Mouse (Mus musculus): ENCODE data around the gene Il21r. TPM values are rescaled to one million over a fixed set of nuclear protein-coding genes. Genes with fewer than 3 reads are reported as not detected.

Gene Il21r
- polyA plus RNA-seq, 1 experiment from 2014 or later = 0.15 TPM

DNA sequence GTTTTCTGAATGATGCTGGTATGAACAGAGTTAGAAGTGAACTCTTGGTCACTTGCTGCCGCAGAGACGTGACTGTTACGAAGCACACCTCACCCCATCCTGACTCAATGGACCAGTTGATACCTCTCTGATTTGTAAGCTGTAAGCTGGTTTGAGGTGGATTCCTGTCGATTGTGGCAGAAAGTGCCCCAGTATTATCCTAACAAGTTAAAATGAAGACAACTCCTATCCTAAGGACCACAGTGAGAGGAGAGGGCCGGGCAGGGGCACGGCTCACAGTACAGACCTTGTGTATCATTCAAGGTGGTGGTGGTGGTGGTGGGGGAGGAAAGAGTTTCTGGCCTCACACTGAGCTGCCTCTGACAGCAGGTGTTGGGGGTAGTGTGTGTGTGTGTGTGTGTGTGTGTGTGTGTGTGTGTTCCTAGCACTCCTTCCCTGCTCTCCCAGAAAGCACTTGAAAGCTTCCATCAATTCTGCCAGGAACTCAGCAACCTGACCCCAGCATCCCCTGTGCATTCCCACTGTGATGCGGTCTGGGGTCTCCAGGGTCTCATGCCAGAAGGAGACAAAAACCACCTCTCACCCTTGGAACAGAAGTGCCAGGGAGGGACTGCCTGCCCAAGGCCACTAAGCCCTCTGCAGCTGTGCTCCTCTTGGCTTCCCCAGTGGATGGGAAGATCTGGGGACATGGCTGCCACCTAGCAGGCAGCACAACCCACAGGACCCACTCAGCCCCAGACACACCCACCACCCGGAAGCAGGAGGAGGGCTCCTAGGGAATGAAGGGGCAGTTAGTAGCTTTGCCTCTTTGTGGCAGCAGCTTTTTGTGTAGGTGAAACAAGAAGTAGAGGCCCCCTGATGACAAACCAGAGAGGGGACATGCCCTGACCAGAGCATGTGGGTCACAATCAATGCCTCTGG is 34.3 kb downstream of the Il21r start:
- no peak overlapping the region for H3K4me3 ChIP-seq
- H3K27me3 ChIP-seq = no peaks in the 10 kb centered on the region
- no peak for ATAC-seq (replicated peaks)
- 84% methylated on average over 8 of the region's 8 CpGs for WGBS
- no peak overlapping the region for H3K9ac ChIP-seq (replicated peaks)
- H3K36me3 ChIP-seq = peaks cover 26% of the 10 kb centered on the region
- H3K27ac ChIP-seq (replicated peaks) = no peak overlapping the region
- peaks cover 3% of the 10 kb centered on the region for H3K4me1 ChIP-seq
- H3K4me2 ChIP-seq (replicated peaks) = no peak overlapping the region
- no peaks in the 10 kb centered on the region for H3K9me3 ChIP-seq

DNA sequence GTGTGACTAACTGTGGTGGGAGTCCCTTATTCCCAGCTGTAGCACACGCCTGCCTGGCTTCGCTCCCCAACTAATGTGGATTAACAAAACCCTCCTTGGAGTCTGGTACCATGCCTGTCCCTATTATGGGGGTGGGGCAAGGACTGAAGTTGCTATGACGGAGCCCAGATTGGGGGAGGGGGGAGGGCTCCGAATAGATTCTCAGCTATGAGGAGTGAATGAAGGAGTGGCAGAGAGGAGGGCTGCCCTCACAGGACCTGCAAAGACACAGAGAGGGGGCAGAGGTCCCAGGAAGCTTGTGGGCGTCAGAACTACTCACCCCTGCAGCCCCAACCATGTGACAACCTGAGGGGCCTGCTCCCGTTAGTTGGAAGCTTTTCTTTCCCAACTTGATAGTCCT is 35.1 kb downstream of the Il21r start:
- peak; percentile 20; the same call in 1 of the 2 replicates for ATAC-seq (replicated peaks)
- H3K4me3 ChIP-seq = no peak overlapping the region
- H3K27me3 ChIP-seq = no peaks in the 10 kb centered on the region
- no peak overlapping the region for H3K4me2 ChIP-seq (replicated peaks)
- H3K9ac ChIP-seq (replicated peaks) = no peak overlapping the region
- peaks cover 35% of the 10 kb centered on the region for H3K36me3 ChIP-seq
- 74% methylated on average over 6 of the region's 6 CpGs for WGBS
- peak overlapping the region; percentile 15; the same call in 1 of the 2 replicates for H3K27ac ChIP-seq (replicated peaks)
- no peaks in the 10 kb centered on the region for H3K9me3 ChIP-seq
- H3K4me1 ChIP-seq = peaks cover 3% of the 10 kb centered on the region

DNA sequence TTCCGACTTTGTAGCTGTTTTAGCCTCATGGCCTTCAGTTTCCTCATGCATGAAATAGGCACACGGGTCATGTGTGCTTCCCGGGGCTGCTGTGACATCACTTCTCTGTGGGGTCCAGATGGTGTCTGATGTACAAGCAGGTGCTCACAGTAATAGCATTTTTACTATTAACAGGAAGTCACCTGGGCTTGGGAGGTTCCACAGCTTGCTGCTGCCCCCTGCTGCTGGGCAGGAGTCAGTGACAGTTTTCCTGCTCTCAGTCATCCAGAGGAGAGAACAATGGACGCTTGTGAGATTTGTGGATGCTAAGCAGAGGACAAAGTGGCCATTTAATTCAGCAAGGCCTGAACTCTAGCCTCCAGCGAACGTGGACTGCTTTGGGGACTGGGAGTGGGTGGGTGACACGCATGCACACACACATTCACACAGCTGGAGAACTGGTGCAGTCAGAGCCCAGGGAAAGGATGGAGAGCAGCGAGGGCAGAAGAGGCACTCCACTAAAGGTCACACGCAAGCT is 35.7 kb downstream of the Il21r start:
- no peaks in the 10 kb centered on the region for H3K27me3 ChIP-seq
- H3K4me2 ChIP-seq (replicated peaks) = no peak overlapping the region
- ATAC-seq (replicated peaks) = peak; percentile 64
- no peaks in the 10 kb centered on the region for H3K9me3 ChIP-seq
- H3K9ac ChIP-seq (replicated peaks) = no peak overlapping the region
- WGBS = 34% methylated on average over 9 of the region's 9 CpGs
- no peak overlapping the region for H3K4me3 ChIP-seq
- H3K36me3 ChIP-seq = peaks cover 41% of the 10 kb centered on the region
- peak overlapping the region; percentile 19; the same call in 1 of the 2 replicates for H3K27ac ChIP-seq (replicated peaks)
- H3K4me1 ChIP-seq = peaks cover 3% of the 10 kb centered on the region

- Histone ChIP-seq H3K36me3 (peaks cover 90% of the 10 kb centered on the region), H3K27me3 (no peaks in the 10 kb centered on the region), H3K9ac (replicated peaks) (no peak overlapping the region), H3K4me3 (no peak overlapping the region), H3K9me3 (no peaks in the 10 kb centered on the region), H3K4me1 (0 out of 2 replicates have a peak, but pooled peaks cover under 1% of the 10 kb centered on the region), H3K27ac (replicated peaks) (no peak overlapping the region), H3K4me2 (replicated peaks) (no peak overlapping the region)
- no peak for ATAC-seq (replicated peaks)
- WGBS = 89% methylated on average over 6 of the region's 6 CpGs
Observed at GRCm38 (mm10) chr7:125643880-125644279, 40.7 kb downstream of the Il21r start.

DNA sequence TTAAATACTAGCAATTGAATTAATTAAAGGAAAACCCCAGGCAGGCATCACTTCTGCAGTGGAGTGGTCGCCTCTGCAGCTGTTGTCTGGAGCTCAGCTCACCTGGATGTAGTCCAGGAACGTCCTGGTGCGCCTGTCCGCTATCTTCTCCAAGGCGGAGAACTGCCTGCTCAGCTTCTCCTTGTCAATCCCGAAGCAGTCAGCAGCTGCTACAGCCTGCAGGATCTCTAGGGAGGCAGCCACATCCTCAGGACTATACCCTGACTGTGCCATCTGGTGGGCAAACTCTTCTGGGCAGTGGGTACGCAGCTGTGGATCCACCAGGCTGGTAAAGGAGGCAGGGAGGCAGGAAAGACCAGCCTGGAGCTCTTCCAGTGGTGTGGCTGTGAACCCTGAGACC is 42.2 kb downstream of the Il21r start:
- Histone ChIP-seq H3K4me3 (no peak overlapping the region), H3K4me1 (no peaks in the 10 kb centered on the region), H3K27ac (replicated peaks) (no peak overlapping the region), H3K9me3 (no peaks in the 10 kb centered on the region), H3K36me3 (peaks cover 98% of the 10 kb centered on the region), H3K4me2 (replicated peaks) (no peak overlapping the region), H3K9ac (replicated peaks) (no peak overlapping the region), H3K27me3 (no peaks in the 10 kb centered on the region)
- 91% methylated on average over 7 of the region's 7 CpGs for WGBS
- no peak for ATAC-seq (replicated peaks)

GRCm38 (mm10) chr7:125649013-125649412 is 45.8 kb downstream of the Il21r start:
- Histone ChIP-seq H3K9ac (replicated peaks) (no peak overlapping the region), H3K4me1 (no peaks in the 10 kb centered on the region), H3K9me3 (no peaks in the 10 kb centered on the region), H3K27me3 (no peaks in the 10 kb centered on the region), H3K27ac (replicated peaks) (no peak overlapping the region), H3K4me3 (no peak overlapping the region), H3K36me3 (peaks cover 95% of the 10 kb centered on the region), H3K4me2 (replicated peaks) (no peak overlapping the region)
- no peak for ATAC-seq (replicated peaks)
- 100% methylated on average over 1 of the region's 1 CpGs for WGBS

GRCm38 (mm10) chr7:125657511-125657910 is 54.3 kb downstream of the Il21r start:
- H3K27me3 ChIP-seq = no peaks in the 10 kb centered on the region
- H3K36me3 ChIP-seq = peaks cover 94% of the 10 kb centered on the region
- H3K9ac ChIP-seq (replicated peaks) = no peak overlapping the region
- ATAC-seq (replicated peaks) = no peak
- no peak overlapping the region for H3K27ac ChIP-seq (replicated peaks)
- 96% methylated on average over 6 of the region's 6 CpGs for WGBS
- H3K4me3 ChIP-seq = no peak overlapping the region
- H3K9me3 ChIP-seq = no peaks in the 10 kb centered on the region
- no peaks in the 10 kb centered on the region for H3K4me1 ChIP-seq
- no peak overlapping the region for H3K4me2 ChIP-seq (replicated peaks)

DNA sequence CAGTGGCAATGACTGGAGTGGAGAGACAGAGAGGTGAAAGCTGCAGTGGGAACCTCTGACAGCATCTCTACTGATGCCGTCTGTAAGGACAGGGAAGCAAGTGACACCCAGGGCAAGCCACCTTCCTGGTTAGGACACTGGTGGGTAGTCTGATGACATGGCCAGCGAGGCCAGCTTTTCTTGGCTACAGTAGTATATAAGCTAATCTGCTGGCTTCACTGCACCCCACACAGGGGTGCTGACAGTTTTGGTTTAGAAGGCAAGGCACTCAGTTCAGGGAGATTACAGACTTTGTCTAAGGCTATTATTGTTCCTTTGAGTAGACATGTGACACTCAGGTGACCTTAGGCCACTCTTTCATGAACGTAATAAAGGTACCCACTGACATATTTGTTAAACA is 60.4 kb downstream of the Il21r start:
- Histone ChIP-seq H3K9me3 (no peaks in the 10 kb centered on the region), H3K27ac (replicated peaks) (no peak overlapping the region), H3K27me3 (no peaks in the 10 kb centered on the region), H3K36me3 (peaks cover 90% of the 10 kb centered on the region), H3K4me1 (no peaks in the 10 kb centered on the region), H3K9ac (replicated peaks) (no peak overlapping the region), H3K4me2 (replicated peaks) (no peak overlapping the region), H3K4me3 (no peak overlapping the region)
- 82% methylated on average over 3 of the region's 3 CpGs for WGBS
- ATAC-seq (replicated peaks) = no peak

- no peak overlapping the region for H3K27ac ChIP-seq (replicated peaks)
- no peaks in the 10 kb centered on the region for H3K4me1 ChIP-seq
- no peak overlapping the region for H3K4me3 ChIP-seq
- WGBS = 92% methylated on average over 6 of the region's 6 CpGs
- no peaks in the 10 kb centered on the region for H3K9me3 ChIP-seq
- H3K27me3 ChIP-seq = no peaks in the 10 kb centered on the region
- ATAC-seq (replicated peaks) = no peak
- H3K36me3 ChIP-seq = peaks cover 96% of the 10 kb centered on the region
- H3K4me2 ChIP-seq (replicated peaks) = no peak overlapping the region
- H3K9ac ChIP-seq (replicated peaks) = no peak overlapping the region
Observed at GRCm38 (mm10) chr7:125670865-125671264, 67.6 kb downstream of the Il21r start.

GRCm38 (mm10) chr7:125671396-125671795 is 68.2 kb downstream of the Il21r start:
- Histone ChIP-seq H3K36me3 (peaks cover 96% of the 10 kb centered on the region), H3K9me3 (no peaks in the 10 kb centered on the region), H3K27ac (replicated peaks) (no peak overlapping the region), H3K4me3 (no peak overlapping the region), H3K9ac (replicated peaks) (no peak overlapping the region), H3K4me1 (no peaks in the 10 kb centered on the region), H3K27me3 (no peaks in the 10 kb centered on the region), H3K4me2 (replicated peaks) (no peak overlapping the region)
- no peak for ATAC-seq (replicated peaks)
- 93% methylated on average over 8 of the region's 8 CpGs for WGBS

DNA sequence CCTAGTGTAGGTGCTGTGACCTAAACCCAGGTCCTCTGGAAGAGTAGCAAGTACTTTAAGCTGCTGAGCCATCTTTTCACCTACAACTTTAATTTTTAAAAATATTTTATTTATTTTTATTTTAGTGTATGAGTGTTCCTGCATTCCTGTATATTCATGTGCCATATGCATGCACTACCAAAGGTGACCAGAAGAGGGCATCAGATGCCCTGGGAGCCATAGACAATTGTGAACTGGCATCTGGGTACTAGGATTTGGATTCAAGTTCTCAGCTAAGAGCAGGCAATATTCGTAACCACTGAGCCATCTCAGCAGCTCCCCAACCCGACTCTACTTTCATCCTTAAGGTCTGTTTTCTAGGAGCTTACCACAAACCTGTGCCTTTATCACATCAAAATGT is 71.7 kb downstream of the Il21r start:
- no peaks in the 10 kb centered on the region for H3K27me3 ChIP-seq
- H3K4me1 ChIP-seq = no peaks in the 10 kb centered on the region
- peaks cover 97% of the 10 kb centered on the region for H3K36me3 ChIP-seq
- H3K9me3 ChIP-seq = no peaks in the 10 kb centered on the region
- ATAC-seq (replicated peaks) = no peak
- 89% methylated on average over 2 of the region's 2 CpGs for WGBS
- no peak overlapping the region for H3K27ac ChIP-seq (replicated peaks)
- H3K9ac ChIP-seq (replicated peaks) = no peak overlapping the region
- no peak overlapping the region for H3K4me3 ChIP-seq
- H3K4me2 ChIP-seq (replicated peaks) = no peak overlapping the region

DNA sequence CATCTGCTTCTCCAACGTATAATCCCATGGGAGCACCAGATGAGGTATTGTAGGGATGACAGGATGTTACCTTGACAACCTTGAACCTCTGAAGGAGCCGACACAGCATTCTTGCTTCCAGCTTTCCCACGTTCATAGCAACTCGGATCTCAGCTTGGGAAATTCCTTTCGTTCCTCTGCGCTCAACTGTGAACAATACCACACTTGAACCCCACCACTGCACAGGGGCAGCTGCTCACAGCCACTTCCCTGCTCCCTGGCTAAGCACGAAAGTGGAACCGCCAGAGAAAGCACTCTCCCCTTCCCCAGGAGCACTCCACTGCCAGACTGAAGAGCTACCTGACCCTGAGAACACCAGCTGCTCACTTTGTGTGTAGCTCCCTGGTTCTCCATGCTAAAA is 75.5 kb downstream of the Il21r start:
- Histone ChIP-seq H3K27ac (replicated peaks) (no peak overlapping the region), H3K4me2 (replicated peaks) (no peak overlapping the region), H3K27me3 (no peaks in the 10 kb centered on the region), H3K4me1 (no peaks in the 10 kb centered on the region), H3K9ac (replicated peaks) (no peak overlapping the region), H3K4me3 (no peak overlapping the region), H3K9me3 (no peaks in the 10 kb centered on the region), H3K36me3 (peaks cover 75% of the 10 kb centered on the region)
- ATAC-seq (replicated peaks) = no peak
- WGBS = 70% methylated on average over 8 of the region's 8 CpGs
